Mouse (Mus musculus) embryonic stem cell, embryonic (primary cell): ENCODE results near the gene Mtch1.

ENCODE experiments used
- CTCF ChIA-PET, 4 experiments: fragments of 300-600 bp in 2 of 4; fragments of 350-600 bp in 2 of 4; sonication (Branson Sonifier 250); formaldehyde crosslinking; loops; one replicate each; lab custom pipeline; 2022; ENCODE audit warnings: inconsistent platforms in 2 of 4; lab: Charles Lee
- POLR2A ChIA-PET, 4 experiments: fragments of 300-600 bp in 2 of 4; fragments of 350-600 bp in 2 of 4; sonication (Branson Sonifier 250); formaldehyde crosslinking; loops; one replicate each; lab custom pipeline; 2022; ENCODE audit warnings: antibody characterized with exemption in 4 of 4, inconsistent platforms in 1 of 4; lab: Charles Lee

The Mtch1 gene

DNA sequence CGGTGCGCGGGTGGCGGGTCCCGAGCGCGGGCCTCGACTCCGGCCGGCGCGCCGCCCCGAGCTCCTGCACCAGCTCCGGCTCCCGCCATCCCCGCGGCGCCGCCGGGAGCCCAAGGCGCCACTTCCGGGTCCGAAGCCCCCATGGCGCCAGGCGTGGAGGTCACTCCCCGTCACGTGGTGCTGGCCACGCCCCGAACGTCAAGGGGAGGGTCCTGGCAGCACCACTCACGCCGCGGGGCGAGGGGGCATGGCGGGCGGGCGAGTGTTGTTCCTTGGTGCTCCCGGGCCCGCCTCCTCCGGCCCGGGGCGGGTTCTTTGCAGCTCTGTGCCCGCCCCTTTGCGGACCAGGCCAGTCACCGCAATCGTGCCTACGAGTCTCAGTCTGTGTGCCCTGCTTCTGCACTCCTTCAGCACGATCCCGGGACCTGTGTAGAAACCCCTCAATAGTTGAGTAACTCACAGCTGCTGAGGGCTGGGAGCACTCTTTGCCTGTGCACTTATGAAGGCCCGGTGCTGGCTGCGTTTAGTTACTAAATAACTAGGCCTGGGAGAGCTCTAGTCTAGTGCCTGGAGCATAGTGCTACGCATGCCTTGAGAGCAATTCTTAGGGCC lies at the start of gene Mtch1:
Gene Mtch1 (minus strand): TSS at position 290 of the 612 bp plus-strand sequence.
- ChIA-PET POLR2A (interaction anchor here (0.5 to 3.5 kb wide), 72 partner anchors 8 to 452 kb away, joined by 3 to 49 read pairs (median 4); partner anchors contain the start of genes BC004004 (in 3 of the 4), Cdkn1a (in 3 of the 4), Fgd2 (in 3 of the 4) and Srsf3 (in 2 of the 4)), CTCF (interaction anchor here (0.6 to 2.5 kb wide), 18 partner anchors 9 to 1115 kb away, joined by 3 to 12 read pairs (median 4); partner anchors contain the start of genes BC004004 (in 2 of the 4) and Ppard (in 1 of the 4))

DNA sequence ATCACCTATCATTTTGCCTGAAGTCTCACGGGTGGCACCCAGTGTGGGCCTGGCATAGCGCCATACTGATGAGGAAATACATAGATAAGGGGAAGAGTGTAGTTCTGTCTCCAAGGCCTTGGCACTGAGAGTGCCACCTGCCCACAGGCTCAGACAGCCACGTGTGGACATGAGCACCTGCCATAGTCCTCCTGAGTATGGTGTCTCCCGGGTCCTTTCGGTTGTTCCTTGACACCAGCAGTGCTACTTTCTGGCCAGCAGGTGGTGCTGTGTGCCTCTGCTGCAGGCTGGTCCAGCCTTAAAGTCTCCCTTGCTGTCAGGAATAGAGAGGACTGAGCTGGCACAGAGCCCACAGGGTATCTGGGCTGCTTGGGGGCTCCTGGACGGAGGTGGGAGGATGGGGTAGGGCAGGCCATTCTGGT lies 49.1 kb upstream of the Mtch1 start:
- ChIA-PET POLR2A (interaction anchor here in 3 of 4 experiments (0.5 to 5.0 kb wide), 23 partner anchors 8 to 1189 kb away, joined by 3 to 30 read pairs (median 3); partner anchors contain the start of gene Pim1 (in 2 of the 3)), CTCF (interaction anchor here (0.5 to 6.5 kb wide), 44 partner anchors 9 to 942 kb away, joined by 3 to 40 read pairs (median 4); partner anchors contain the start of gene Pim1 (in 2 of the 4))

DNA sequence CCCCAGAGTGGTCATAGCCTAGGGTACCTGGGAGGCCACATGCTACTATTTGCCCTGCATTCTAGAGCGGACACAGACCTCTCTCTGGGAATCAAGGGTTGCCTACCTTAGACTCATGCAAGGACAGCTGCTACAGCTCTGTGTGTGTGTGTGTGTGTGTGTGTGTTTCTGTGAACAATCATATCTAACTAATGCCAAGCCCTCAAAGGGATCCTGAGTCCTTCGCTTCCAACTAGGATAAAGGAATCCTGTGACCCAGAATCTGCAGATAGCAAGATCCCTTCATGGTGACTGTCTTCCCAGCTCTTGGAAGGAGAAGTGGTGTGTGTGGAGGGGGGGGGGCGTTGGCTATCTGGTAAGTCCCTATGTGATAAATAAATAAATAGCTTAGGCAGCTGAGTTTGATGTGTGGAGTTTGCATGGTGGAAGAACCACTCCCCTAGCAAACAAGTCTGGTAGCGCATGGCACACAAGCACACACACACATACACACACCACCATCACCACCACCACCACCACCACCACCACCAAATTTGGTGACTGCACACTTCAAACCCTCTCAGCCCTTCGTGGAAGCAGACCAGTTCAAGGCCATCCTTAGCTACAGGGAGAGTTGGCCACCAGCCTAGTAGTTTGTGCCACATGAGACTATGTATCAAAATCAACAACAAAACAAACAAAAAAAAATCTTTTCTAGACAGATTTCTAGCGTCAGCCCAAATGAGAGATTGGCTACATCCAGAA lies 48.5 kb upstream of the Mtch1 start:
- ChIA-PET POLR2A (interaction anchor here in 3 of 4 experiments (0.5 to 5.0 kb wide), 18 partner anchors 9 to 1190 kb away, joined by 3 to 30 read pairs (median 4); partner anchors contain the start of gene Pim1 (in 2 of the 3)), CTCF (interaction anchor here (0.5 to 6.5 kb wide), 27 partner anchors 11 to 142 kb away, joined by 3 to 40 read pairs (median 5); partner anchors contain the start of gene Pim1 (in 2 of the 4))

DNA sequence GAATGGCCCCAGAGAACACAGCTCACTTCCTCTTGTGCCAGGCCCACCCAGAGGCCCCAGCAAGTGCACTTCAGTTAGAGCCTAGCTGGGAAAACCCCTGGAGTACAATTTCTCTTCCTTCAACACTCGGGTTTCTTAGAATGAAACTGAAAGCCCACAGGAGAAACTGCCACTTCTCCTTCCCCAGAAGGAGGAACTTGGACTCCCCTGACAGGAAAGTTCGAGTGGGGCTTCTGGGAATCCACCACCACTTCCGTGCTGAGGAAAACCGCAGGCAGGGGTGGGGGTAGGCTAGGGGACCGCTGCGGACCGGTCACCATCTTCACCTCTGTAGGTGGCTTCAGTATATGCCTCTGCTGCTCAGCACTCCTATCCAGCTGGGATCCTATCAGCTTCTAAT lies 47.6 kb upstream of the Mtch1 start:
- CTCF ChIA-PET = interaction anchor here (0.6 to 6.5 kb wide), 12 partner anchors 15 to 154 kb away, joined by 3 to 40 read pairs (median 4); no protein-coding TSS in a partner anchor

DNA sequence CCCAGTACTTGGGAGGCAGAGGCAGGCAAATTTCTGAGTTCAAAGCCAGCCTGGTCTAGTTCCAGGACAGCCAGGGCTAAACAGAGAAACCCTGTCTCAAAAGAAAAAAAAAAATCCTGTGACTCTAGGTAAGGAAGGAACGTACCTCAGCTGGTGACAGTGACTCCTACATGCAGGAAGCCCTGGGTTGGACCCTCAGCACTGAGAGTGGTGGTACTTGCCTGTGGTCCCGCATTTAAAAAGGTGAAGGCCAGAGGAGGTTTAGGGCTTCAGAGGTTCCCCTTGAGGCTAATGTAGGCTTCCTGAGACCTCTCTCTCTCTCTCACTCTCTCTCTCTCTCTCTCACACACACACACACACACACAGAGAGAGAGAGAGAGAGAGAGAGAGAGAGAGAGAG lies 47.0 kb upstream of the Mtch1 start:
- CTCF ChIA-PET = interaction anchor here in 3 of 4 experiments (0.6 to 6.5 kb wide), 9 partner anchors 24 to 1848 kb away, joined by 3 to 40 read pairs (median 4); partner anchors contain the start of gene Fgd2 (in 1 of the 3)
- POLR2A ChIA-PET = interaction anchor here in 3 of 4 experiments (0.6 to 1.5 kb wide), 12 partner anchors 10 to 363 kb away, joined by 3 to 7 read pairs (median 3); partner anchors contain the start of gene Pim1 (in 1 of the 3)

More for the DNA sequence above, 47.6 kb upstream of the Mtch1 start:
- POLR2A ChIA-PET = interaction anchor here in 3 of 4 experiments (0.6 to 5.0 kb wide), 12 partner anchors 9 to 122 kb away, joined by 3 to 30 read pairs (median 3); partner anchors contain the start of gene Pim1 (in 1 of the 3)

DNA sequence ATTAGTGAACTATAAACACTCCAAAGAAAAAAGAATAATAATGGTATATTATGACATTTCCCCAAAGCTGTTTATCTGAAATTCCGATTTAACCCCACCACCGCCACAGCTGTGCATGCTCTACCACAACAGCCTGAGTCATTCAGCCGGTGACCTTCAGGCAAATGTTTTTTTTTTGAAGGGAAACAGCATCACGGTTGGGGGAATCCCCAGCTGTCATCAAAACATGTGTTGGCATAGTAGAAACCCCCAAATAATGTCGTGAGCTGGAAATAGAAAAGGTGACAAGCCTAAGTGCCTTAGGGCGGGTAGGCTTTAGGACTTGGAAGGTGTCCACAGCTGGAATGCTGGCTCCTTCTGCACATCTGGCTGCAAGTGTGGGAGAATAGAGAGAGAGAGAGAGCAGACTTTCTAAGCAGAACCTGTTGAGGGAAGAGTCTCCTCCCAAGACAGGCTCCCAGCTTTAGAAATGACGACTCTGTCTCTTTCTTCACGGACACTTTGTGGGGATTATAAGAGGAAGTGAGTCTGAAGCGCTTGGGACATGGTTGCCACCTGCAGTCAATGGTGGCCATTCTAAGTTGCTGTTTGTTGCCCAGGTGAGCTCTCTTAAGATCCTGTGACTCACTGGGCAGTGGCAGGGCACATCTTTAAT lies 46.5 kb upstream of the Mtch1 start:
- CTCF ChIA-PET = interaction anchor here (0.6 to 6.5 kb wide), 10 partner anchors 22 to 1849 kb away, joined by 3 to 40 read pairs (median 4); partner anchors contain the start of gene Fgd2 (in 1 of the 4)
- POLR2A ChIA-PET = interaction anchor here in 2 of 4 experiments (0.9 to 1.9 kb wide), 10 partner anchors 13 to 362 kb away, joined by 3 to 7 read pairs (median 4); partner anchors contain the start of gene Pim1 (in 1 of the 2)

DNA sequence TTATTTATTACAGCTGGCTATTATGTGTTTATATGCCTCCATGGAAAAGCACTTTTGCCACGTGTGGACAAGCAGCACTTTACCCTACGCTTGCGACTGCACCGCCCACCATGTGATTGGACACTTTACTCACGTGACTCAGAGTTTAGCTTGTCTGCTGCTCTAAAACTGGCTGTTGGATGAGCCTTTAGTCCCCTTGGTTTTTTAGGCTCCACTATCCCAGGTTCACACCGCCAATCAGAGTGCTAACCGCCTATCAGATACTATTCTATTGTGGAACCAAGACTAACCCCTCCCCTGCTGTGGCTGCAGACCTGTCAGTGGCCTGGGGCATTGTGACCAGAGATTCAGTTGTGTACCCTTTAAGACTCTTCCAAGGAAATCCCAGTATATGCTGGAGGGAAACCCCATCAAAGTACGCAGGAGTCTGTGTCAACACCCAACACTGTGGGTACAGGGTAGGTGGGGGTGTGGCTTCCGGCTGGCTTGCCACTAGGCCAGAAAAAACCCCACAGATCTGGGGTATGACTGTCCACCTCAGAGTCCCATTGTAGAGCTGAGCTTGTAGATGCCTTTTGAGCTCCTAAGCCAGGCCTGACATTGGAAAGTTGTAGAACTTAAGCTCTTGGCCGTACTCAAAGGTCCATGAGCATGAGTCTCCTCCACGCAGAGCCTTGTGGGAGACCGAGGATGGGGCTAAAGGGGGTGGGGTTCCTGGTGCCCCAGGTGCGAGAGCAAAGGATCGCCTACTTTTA lies 45.8 kb upstream of the Mtch1 start:
- CTCF ChIA-PET = interaction anchor here in 3 of 4 experiments (0.6 to 6.5 kb wide), 12 partner anchors 12 to 1297 kb away, joined by 3 to 40 read pairs (median 4); no protein-coding TSS in a partner anchor

DNA sequence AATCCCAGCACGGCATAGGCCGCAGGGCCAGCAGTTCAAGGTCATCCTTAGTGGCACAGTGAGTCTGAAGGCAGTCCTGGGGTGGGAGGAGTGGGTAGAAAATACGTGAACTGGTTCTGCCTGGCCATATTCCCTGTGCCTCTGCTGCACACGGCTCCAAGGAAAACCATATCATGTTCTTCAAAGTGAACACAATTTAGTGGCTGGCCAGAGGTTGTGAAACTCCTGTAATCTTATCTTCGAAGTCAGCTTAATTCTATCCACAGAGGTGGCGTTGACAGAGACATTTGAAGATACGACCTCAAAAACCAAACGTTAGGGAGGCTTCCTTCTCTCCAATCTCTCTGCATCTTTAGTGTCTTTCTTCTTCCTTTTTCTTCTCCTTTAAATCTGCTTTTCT lies 43.5 kb upstream of the Mtch1 start:
- POLR2A ChIA-PET = interaction anchor here in 3 of 4 experiments (0.6 to 0.7 kb wide), 3 partner anchors 37 to 180 kb away, joined by 3 to 9 read pairs (median 4); no protein-coding TSS in a partner anchor
- CTCF ChIA-PET = interaction anchor here in 2 of 4 experiments (0.6 to 2.2 kb wide), 2 partner anchors 20 to 30 kb away, joined by 4 to 5 read pairs; no protein-coding TSS in a partner anchor

More for the DNA sequence above, 45.8 kb upstream of the Mtch1 start:
- POLR2A ChIA-PET = interaction anchor here in 3 of 4 experiments (0.5 to 1.9 kb wide), 20 partner anchors 12 to 718 kb away, joined by 3 to 7 read pairs (median 3); partner anchors contain the start of genes Pim1 (in 2 of the 3) and Cdkn1a (in 1 of the 3)

DNA sequence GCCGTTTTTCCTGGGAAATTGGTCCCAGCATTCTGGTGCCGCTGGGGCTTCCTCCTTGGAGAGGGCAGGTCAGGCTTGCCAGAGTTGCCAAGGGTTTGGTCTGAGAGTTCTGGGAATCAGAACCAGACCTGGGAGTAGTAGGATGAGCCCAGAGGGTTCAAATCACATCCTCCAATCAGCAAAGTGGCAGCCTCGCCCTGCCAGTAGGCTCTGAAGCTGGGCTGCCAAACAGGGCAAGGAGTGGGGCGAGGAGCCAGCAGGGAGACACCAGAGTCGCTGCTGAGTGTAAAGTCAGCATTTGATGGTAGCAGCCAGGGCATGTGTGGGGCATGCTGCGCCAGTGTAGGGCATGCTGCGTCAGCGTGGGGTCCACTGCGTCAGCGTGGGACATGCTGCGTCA lies 41.2 kb upstream of the Mtch1 start:
- POLR2A ChIA-PET = interaction anchor here (0.5 to 1.9 kb wide), 7 partner anchors 18 to 124 kb away, joined by 3 to 7 read pairs (median 4); no protein-coding TSS in a partner anchor
- CTCF ChIA-PET = interaction anchor here (0.5 to 2.5 kb wide), 7 partner anchors 18 to 1524 kb away, joined by 3 to 10 read pairs (median 3); no protein-coding TSS in a partner anchor

DNA sequence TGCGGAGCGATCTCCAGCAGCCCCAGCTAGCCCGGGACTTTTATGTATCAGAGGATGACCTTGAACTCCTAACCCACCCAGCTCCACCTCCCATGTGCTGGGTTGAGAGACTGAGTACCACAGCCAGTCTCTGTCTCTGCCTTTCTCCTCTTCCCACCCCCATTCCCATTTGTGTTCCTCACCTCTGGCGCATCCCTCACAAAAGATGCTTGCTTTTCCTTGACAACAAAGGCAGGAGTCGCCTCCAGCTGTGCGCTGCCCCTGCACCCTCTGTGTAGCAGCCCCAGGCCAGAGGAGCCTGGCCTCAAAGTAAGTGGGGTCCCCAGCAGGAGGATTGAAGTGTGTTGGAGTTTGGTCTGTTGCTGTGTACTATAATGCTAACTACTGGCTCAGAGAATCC lies 38.0 kb upstream of the Mtch1 start:
- ChIA-PET CTCF (interaction anchor here in 3 of 4 experiments (0.5 to 4.3 kb wide), 9 partner anchors 11 to 1484 kb away, joined by 3 to 23 read pairs (median 5); no protein-coding TSS in a partner anchor), POLR2A (interaction anchor here in 3 of 4 experiments (0.5 to 1.2 kb wide), 9 partner anchors 24 to 329 kb away, joined by 3 to 7 read pairs (median 3); partner anchors contain the start of gene Mtch1 (in 1 of the 3))

DNA sequence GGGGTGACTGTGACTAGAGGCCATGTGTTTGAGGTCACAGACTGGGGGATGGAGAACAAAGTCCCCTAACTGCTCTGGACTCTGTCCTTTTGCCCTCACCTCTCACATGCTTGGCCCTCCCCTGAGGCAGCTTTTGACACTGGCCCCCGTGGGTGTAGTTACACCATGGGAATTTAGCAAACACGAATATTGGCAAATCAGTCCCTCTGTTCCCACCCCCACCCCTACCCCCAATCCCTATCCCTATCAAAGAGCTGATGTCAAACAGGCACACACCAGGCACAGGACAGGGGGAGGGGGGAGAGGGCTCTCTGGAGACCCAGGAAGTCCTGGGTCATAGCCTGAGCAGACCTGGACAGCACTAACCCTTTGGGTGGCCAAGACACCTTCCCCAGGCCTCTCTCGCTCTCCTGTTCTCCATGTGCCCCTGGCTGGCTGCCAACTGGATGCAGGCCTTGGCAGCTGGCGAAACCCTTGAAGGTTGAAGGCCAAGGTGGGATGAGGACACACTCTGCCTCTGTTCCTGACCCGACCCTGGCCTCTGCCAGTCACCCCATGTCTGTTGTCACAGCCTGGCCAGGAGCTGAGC lies 37.2 kb upstream of the Mtch1 start:
- POLR2A ChIA-PET = interaction anchor here in 2 of 4 experiments (0.5 to 0.7 kb wide), 5 partner anchors 34 to 348 kb away, joined by 3 to 4 read pairs (median 3); no protein-coding TSS in a partner anchor
- CTCF ChIA-PET = interaction anchor here (0.5 to 4.3 kb wide), 13 partner anchors 12 to 1047 kb away, joined by 3 to 23 read pairs (median 5); no protein-coding TSS in a partner anchor

DNA sequence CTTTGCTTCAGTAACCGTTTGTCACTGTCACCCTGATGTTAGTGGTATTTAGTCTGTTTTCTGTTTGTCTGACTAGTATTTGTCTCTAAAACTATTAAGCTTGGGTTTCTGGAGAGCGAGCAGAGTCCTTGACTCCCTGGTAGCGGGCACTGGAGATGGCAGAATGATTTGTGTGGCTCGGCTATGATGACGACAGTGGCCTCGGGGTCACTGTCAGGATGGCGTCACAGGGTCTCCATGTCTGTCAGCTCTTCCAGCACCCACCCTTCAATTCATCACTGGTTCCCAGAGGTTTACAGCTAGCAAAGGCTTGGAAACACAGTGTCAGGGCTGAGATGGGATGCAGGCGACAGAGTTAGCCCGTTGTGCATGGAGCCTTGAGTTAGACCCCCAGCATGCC lies 36.2 kb upstream of the Mtch1 start:
- ChIA-PET POLR2A (interaction anchor here in 2 of 4 experiments (0.6 to 1.2 kb wide), 6 partner anchors 12 to 127 kb away, joined by 3 to 4 read pairs (median 4); no protein-coding TSS in a partner anchor), CTCF (interaction anchor here in 3 of 4 experiments (0.6 to 4.3 kb wide), 7 partner anchors 13 to 132 kb away, joined by 3 to 23 read pairs (median 5); no protein-coding TSS in a partner anchor)

DNA sequence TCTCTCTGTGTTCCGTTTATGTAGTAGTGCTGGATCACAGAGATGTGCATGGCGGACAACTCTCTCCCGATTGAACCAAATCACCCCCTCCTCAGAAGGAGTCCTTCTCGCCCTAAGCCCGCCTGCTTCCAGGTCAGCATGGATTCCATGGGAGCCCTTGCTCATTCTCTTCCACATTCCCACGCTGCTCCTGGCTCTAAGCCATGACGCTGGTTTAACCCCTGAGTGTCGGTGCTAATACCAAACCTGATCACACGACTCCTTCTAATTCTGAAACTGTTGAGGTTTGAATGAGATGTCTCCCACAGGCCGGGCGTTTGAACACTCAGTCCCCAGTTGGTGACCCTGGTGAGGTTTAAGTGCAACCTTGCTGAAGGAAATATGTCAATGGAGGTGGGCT lies 34.7 kb upstream of the Mtch1 start:
- CTCF ChIA-PET = interaction anchor here in 3 of 4 experiments (0.6 to 4.3 kb wide), 5 partner anchors 11 to 131 kb away, joined by 3 to 23 read pairs (median 5); no protein-coding TSS in a partner anchor
- POLR2A ChIA-PET = no interaction called here

DNA sequence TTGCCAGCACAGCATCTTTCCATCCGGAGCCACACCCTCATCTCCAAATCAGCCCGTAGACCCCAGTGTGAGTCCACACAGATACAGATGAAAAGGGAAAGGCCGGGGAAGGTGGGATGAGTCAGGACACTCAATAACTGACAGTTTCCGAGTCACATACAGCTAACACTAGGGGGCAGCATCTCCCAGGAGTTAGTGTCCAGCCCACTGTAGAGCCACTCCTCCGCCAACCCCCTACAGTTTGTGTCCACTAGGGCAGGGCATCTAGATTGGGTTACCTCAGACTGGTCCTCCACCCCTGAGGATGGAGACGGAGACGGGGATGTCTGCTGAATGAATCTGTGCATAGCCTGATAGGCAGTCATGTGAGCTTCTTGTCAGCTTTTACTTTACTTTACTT lies 33.7 kb upstream of the Mtch1 start:
- ChIA-PET POLR2A (interaction anchor here in 2 of 4 experiments (0.6 to 0.8 kb wide), 3 partner anchors 12 to 23 kb away, joined by 3 to 4 read pairs (median 3); no protein-coding TSS in a partner anchor), CTCF (interaction anchor here (0.5 to 2.6 kb wide), 32 partner anchors 9 to 591 kb away, joined by 3 to 25 read pairs (median 3); partner anchors contain the start of gene BC004004 (in 1 of the 4))

DNA sequence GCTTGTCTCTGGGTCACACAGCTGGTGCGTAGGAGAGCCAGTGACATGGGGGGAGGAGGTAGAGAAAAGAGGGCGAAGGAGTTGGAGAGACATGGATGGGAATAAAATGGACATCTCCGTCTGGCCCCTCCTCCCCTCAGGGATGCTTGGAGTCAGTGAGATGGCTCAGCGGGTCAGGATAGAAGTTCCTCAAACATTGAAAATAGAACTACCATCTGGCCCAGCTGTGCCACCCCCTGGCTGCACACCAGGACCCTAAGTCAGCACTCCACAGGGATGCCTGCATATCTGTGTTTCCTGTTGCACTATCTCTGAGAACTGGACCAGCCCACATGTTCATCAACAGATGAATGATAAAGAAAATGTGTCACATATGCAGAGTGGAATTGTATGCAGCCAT lies 32.5 kb upstream of the Mtch1 start:
- ChIA-PET POLR2A (no interaction called here), CTCF (interaction anchor here (0.5 to 2.6 kb wide), 13 partner anchors 8 to 842 kb away, joined by 3 to 25 read pairs (median 10); no protein-coding TSS in a partner anchor)
